Mouse (Mus musculus) bone marrow, adult 2 months (tissue): ENCODE measurements at regions not wholly inside any gene's neighbourhood (a gene's known extent, or its start where the extent isn't known, plus 50 kb on each side); places are given as distances from the start of the nearest gene placed in this dataset.
"Not testable (repeated sequence)": the region's sequence is repeated elsewhere in the genome, so short reads cannot be mapped to it uniquely, and the experiment has no call there.

ENCODE experiments used
- H3K27ac ChIP-seq: fragments of 200-500 bp; 2 replicates; pipeline ENCODE4 v1.5.1; 2012; ENCODE audit warnings: low read depth, mild to moderate bottlenecking, control low read depth, inconsistent platforms, low read length; ENCODE audit not compliant: control insufficient read depth, poor library complexity, insufficient read depth
- H3K4me1 ChIP-seq: fragments of 200-500 bp; 2 replicates; pipeline ENCODE4 v1.6.1; 2011; ENCODE audit warnings: low read length; ENCODE audit not compliant: control insufficient read depth, insufficient read depth
- H3K4me3 ChIP-seq: fragments of 200-500 bp; replicated peaks from 2 replicates; pipeline ENCODE3; 2011; ENCODE audit warnings: mild to moderate bottlenecking, low read depth, low read length, control low read depth; ENCODE audit not compliant: control insufficient read depth
- CTCF ChIP-seq: fragments of 200-500 bp; IDR thresholded peaks from 2 replicates; pipeline ENCODE4 v1.5.1; 2011; ENCODE audit warnings: low read length, control low read depth; ENCODE audit not compliant: control insufficient read depth, insufficient read depth
- POLR2A ChIP-seq: fragments of 200-500 bp; IDR thresholded peaks from 2 replicates; pipeline ENCODE4 v1.6.1; 2011; ENCODE audit warnings: low read depth, mild to moderate bottlenecking, control low read depth, low read length, borderline replicate concordance; ENCODE audit not compliant: control insufficient read depth
- WGBS: fragments of 180-500 bp; shearing (Covaris S2); methylation state at CpG from one replicate; pipeline ENCODE4 v1.1.7; 2018; 5-methylcytosine and 5-hydroxymethylcytosine counted together

GRCm38 (mm10) chr13:6921691-6922356, 273.2 kb upstream of the Pfkp start:
- Histone ChIP-seq H3K4me3 (no peak overlapping the region), H3K27ac (no peak overlapping the region), H3K4me1 (no peaks in the 10 kb centered on the region)
- TF ChIP-seq CTCF (no peak), POLR2A (no peak)
- WGBS = 19% methylated on average over 6 of the region's 6 CpGs

GRCm38 (mm10) chr13:6906000-6906399, 257.4 kb upstream of the Pfkp start:
- no peak overlapping the region for H3K27ac ChIP-seq
- H3K4me3 ChIP-seq = no peak overlapping the region
- TF ChIP-seq POLR2A (no peak), CTCF (no peak)
- no peaks in the 10 kb centered on the region for H3K4me1 ChIP-seq

DNA sequence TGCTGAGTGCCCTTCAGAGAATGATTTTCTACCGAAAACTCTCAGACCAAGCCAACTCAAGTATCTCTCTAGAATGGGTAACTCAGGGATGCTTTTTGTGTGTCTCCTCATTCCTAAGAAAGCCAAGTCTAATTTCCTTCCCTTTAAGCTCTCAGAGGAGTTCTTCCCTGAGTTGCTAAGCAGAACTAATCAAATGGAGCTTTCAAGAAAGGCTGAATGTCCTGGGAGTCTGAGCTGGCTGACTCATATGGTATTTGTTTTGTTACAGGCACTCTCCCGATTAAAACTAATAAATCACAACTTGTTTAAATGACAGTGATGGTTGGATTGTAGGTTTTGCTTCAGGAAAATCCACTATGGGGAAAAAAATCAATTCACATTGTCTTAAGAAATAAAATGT, 253.1 kb upstream of the Pfkp start:
- no peak overlapping the region for H3K4me3 ChIP-seq
- 76% methylated on average over 2 of the region's 2 CpGs for WGBS
- TF ChIP-seq POLR2A = no peak
- no peak for TF ChIP-seq CTCF
- H3K27ac ChIP-seq = no peak overlapping the region
- H3K4me1 ChIP-seq = no peaks in the 10 kb centered on the region

DNA sequence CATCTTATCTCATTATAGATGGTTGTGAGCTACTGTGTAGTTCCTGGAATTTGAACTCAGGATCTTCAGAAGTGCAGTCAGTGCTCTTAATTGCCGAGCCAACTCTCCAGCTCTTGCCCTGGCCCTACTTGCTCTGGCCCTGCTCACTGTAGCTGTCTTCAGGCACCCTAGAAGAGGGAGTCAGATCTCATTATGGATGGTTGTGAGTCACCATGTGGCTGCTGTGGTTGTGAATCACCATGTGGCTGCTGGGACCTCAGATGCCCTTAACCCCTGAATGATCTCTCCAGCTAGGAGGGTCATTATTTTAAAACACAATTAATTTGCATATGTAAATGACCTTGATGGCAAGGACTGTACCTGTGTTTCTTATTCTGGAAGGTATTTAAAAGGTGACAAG, 249.1 kb upstream of the Pfkp start:
- TF ChIP-seq POLR2A (no peak), CTCF (no peak)
- WGBS = 68% methylated on average over 1 of the region's 1 CpGs
- no peaks in the 10 kb centered on the region for H3K4me1 ChIP-seq
- H3K27ac ChIP-seq = no peak overlapping the region
- no peak overlapping the region for H3K4me3 ChIP-seq

DNA sequence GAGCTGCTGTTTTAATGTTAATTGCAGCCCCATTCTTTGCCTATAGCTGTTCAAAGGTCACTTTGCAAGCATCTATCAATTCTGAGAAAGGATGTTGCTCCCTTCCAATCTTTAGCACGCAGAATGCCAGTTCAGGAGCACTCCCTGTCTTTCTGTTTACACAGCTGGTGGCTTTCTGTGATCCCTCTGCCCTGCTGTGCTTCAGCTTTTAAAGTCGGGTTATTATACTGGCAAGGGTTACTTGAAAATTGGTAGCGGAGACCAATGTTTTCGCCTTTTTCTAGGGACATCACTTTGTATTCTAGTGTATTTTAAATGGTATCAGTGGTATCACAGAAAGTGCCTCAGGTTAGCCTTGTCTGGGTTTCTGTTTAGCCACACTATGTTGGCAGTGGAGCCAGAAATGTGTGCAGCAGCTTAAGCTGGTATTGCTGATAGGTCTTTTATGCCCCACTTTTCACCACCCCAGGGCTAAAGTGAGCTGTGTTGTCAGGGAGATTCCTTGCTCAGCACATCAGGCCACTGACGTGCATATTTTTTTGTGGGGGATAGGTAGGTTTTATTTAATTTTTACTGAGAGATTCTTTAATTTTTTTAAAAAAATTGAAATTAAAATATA, 243.0 kb upstream of the Pfkp start:
- Histone ChIP-seq H3K4me3 (no peak overlapping the region), H3K27ac (no peak overlapping the region), H3K4me1 (no peaks in the 10 kb centered on the region; the same call in 1 of the 2 replicates)
- 65% methylated on average over 5 of the region's 5 CpGs for WGBS
- no peak for TF ChIP-seq CTCF
- no peak for TF ChIP-seq POLR2A

DNA sequence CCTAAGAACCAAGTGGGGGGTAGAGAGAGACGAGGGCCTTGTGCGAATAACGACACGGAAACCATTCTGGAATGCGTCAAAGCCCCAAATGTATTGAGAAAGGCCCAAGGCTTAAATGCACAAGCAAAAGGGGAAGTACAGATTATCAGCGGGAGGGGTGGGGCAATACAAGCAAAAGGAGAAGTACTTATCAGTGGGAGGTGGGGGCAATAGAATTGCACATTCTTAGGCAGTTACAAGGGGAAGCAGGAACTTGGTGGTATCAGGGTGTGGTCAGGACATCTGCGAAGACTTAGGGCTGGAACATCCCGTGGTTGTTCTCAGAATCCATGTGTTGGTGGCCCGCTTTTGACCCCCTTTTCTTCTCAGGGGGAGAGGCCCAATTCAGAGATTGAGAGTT, 240.9 kb upstream of the Pfkp start:
- not testable (repeated sequence) for H3K4me3 ChIP-seq, H3K4me1 ChIP-seq
- WGBS = 3% methylated on average over 9 of the region's 9 CpGs
- peak overlapping the region; percentile 63 for H3K27ac ChIP-seq

GRCm38 (mm10) chr13:6888381-6888780, 239.8 kb upstream of the Pfkp start:
- Histone ChIP-seq H3K4me1 (no peaks in the 10 kb centered on the region; the same call in 1 of the 2 replicates), H3K4me3 (no peak overlapping the region), H3K27ac (no peak overlapping the region)
- WGBS = 81% methylated on average over 1 of the region's 1 CpGs
- TF ChIP-seq POLR2A = no peak
- TF ChIP-seq CTCF = no peak

GRCm38 (mm10) chr13:6877018-6877901, 228.7 kb upstream of the Pfkp start:
- 88% methylated on average over 5 of the region's 5 CpGs for WGBS
- no peak overlapping the region for H3K4me3 ChIP-seq
- TF ChIP-seq CTCF (no peak), POLR2A (no peak)
- no peaks in the 10 kb centered on the region for H3K4me1 ChIP-seq
- H3K27ac ChIP-seq = no peak overlapping the region

DNA sequence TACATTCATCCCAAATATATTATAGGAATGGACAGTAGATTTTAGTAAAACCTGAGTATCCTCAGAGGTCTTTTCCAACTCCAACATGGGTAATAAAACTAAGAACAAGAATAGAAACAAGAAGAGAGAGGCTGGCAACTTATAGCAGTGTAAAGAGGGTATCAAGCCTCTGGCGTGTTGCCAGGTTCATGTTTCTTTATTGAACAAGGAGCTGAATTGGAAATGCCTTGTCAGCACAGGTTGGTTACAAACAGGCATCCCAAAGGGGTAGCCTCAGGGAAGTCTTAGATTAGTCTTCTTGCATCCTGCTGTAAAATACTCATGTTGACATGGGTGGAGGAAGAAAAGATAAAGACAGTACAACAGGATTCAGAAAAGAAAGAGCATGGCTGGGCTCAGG, 213.6 kb upstream of the Pfkp start:
- H3K27ac ChIP-seq = no peak overlapping the region
- H3K4me3 ChIP-seq = no peak overlapping the region
- 76% methylated on average over 1 of the region's 1 CpGs for WGBS
- TF ChIP-seq CTCF (no peak), POLR2A (no peak)
- no peaks in the 10 kb centered on the region; the same call in 1 of the 2 replicates for H3K4me1 ChIP-seq
